ENCODE assay signal across 8 mouse cellular contexts in the genomic region with DNA sequence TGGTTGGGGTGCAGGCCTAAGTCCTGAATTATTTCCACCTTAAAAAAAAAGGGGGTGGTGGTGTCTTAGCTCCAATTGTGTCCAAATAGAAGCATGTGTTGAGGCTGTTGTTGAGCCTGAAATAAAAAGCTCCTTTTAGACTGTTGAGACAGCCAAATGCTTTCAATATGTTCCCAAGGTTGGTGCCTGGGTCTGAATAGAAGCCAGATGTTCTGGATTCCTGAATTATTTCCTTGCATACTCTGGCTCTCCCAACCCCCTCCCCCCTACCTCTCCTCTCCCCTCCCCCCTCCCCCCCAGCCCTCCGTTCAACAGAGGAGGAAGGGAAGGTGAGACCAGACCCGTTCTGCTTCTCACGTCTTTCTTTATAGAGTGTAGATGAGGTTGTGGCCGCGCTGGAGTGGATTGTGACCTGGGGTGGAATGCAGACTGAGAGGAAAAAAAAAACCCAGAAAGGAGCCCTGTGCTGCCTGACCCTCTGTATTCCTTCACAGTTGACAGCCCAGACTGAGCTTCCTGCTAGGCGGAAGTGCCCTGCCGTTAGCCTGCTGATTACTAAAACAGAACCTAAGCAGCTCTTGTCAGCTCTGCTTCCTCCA. TPM values are rescaled to one million over a fixed set of nuclear protein-coding genes. Genes with fewer than 3 reads are reported as not detected.
A peak's percentile ranks its signal among the peaks of the same experiment; 100 is the strongest.
DNase-seq lines count a peak whose midpoint lies in the region; ATAC-seq lines count a peak whose summit lies in the region.

No protein-coding gene starts in this region.

- H3K4me2 ChIP-seq in forebrain, embryonic 11.5 days (ENCODE audit: low read depth, low read length, severe bottlenecking) = peak overlapping the region; percentile 41; the same call in 1 of the 2 replicates
- peak overlapping the region; percentile 34 for H3K4me2 ChIP-seq in hindbrain, embryonic 12.5 days (replicated peaks)
- peak overlapping the region; percentile 53 for H3K4me2 ChIP-seq in limb, embryonic 13.5 days (replicated peaks)
- H3K4me2 ChIP-seq in midbrain, embryonic 12.5 days (replicated peaks) = peak overlapping the region; percentile 46

- H3K4me3 ChIP-seq in forebrain, embryonic 11.5 days (ENCODE audit: low read depth, low read length) = no peak overlapping the region
- no peak overlapping the region for H3K4me3 ChIP-seq in hindbrain, embryonic 12.5 days
- H3K4me3 ChIP-seq in limb, embryonic 13.5 days = peak overlapping the region; percentile 20
- H3K4me3 ChIP-seq in midbrain, embryonic 12.5 days = peak overlapping the region; percentile 14; the same call in 1 of the 2 replicates

- 2% methylated on average over 6 of the region's 7 CpGs for WGBS in forebrain, embryonic 11.5 days
- WGBS in hindbrain, embryonic 12.5 days = 2% methylated on average over 7 of the region's 7 CpGs
- WGBS in limb, embryonic 13.5 days = 0% methylated on average over 6 of the region's 7 CpGs
- 0% methylated on average over 7 of the region's 7 CpGs for WGBS in midbrain, embryonic 12.5 days

- no peaks in the 10 kb centered on the region for H3K27me3 ChIP-seq in forebrain, embryonic 11.5 days (ENCODE audit: control insufficient read depth, insufficient read depth, low read length)
- no peaks in the 10 kb centered on the region for H3K27me3 ChIP-seq in hindbrain, embryonic 12.5 days
- H3K27me3 ChIP-seq in limb, embryonic 13.5 days = no peaks in the 10 kb centered on the region
- no peaks in the 10 kb centered on the region for H3K27me3 ChIP-seq in midbrain, embryonic 12.5 days

- H3K4me1 ChIP-seq in forebrain, embryonic 11.5 days (replicated peaks; ENCODE audit: control insufficient read depth, insufficient read depth, low read length) = peaks cover 16% of the 10 kb centered on the region; the same call in 1 of the 2 replicates
- peaks cover 22% of the 10 kb centered on the region for H3K4me1 ChIP-seq in hindbrain, embryonic 12.5 days
- H3K4me1 ChIP-seq in limb, embryonic 13.5 days = peaks cover 42% of the 10 kb centered on the region
- peaks cover 22% of the 10 kb centered on the region for H3K4me1 ChIP-seq in midbrain, embryonic 12.5 days

- peak overlapping the region; percentile 36 for H3K9ac ChIP-seq in forebrain, embryonic 11.5 days (ENCODE audit: low read length)
- H3K9ac ChIP-seq in hindbrain, embryonic 12.5 days = peak overlapping the region; percentile 49
- peak overlapping the region; percentile 15; the same call in 1 of the 2 replicates for H3K9ac ChIP-seq in limb, embryonic 13.5 days
- peak overlapping the region; percentile 28; the same call in 1 of the 2 replicates for H3K9ac ChIP-seq in midbrain, embryonic 12.5 days (replicated peaks)

- intact Hi-C loops in gastrocnemius, postnatal 14 days (cut with DNase I; ENCODE audit: low total_unique reads) = no loop called here

- H3K27ac ChIP-seq in forebrain, embryonic 11.5 days (ENCODE audit: low read depth, low read length) = peak overlapping the region; percentile 42
- H3K27ac ChIP-seq in hindbrain, embryonic 12.5 days = peak overlapping the region; percentile 76
- H3K27ac ChIP-seq in limb, embryonic 13.5 days = peak overlapping the region; percentile 96
- peak overlapping the region; percentile 73 for H3K27ac ChIP-seq in midbrain, embryonic 12.5 days (replicated peaks)

- DNase-seq in gastrocnemius, postnatal 14 days = peak; percentile 26
- DNase-seq in gastrocnemius, adult 8-10 months (ENCODE audit: low spot score in 2 of 2) = no peak
- peak; percentile 65 for DNase-seq in forebrain, embryonic 11.5 days (ENCODE audit: low spot score)
- DNase-seq in thymus, postnatal 0 days (ENCODE audit: low spot score) = peak; percentile 57
- no peak for DNase-seq in right cerebral cortex, postnatal 14 days

- ATAC-seq in forebrain, embryonic 11.5 days (replicated peaks; ENCODE audit: low FRiP score) = no peak
- peak; percentile 24; the same call in 1 of the 2 replicates for ATAC-seq in hindbrain, embryonic 12.5 days (ENCODE audit: low FRiP score)
- peak; percentile 85 for ATAC-seq in limb, embryonic 13.5 days (ENCODE audit: low FRiP score, low read depth)
- ATAC-seq in midbrain, embryonic 12.5 days (ENCODE audit: low FRiP score, low read depth) = no peak

- H3K9me3 ChIP-seq in forebrain, embryonic 11.5 days (ENCODE audit: control insufficient read depth, low read length) = no peaks in the 10 kb centered on the region
- no peaks in the 10 kb centered on the region for H3K9me3 ChIP-seq in hindbrain, embryonic 12.5 days (replicated peaks)
- no peaks in the 10 kb centered on the region for H3K9me3 ChIP-seq in limb, embryonic 13.5 days
- no peaks in the 10 kb centered on the region for H3K9me3 ChIP-seq in midbrain, embryonic 12.5 days

- no peaks in the 10 kb centered on the region for H3K36me3 ChIP-seq in forebrain, embryonic 11.5 days (ENCODE audit: control insufficient read depth, insufficient read depth, low read length)
- H3K36me3 ChIP-seq in hindbrain, embryonic 12.5 days = no peaks in the 10 kb centered on the region
- H3K36me3 ChIP-seq in limb, embryonic 13.5 days = no peaks in the 10 kb centered on the region
- no peaks in the 10 kb centered on the region for H3K36me3 ChIP-seq in midbrain, embryonic 12.5 days

RNA-seq across cellular contexts. Expression of gene Ubash3b, which starts 50.9 kb away (rescaled TPM):
- 1 to 10 TPM; 1.0 to 1.2 TPM for total RNA-seq in gastrocnemius, postnatal 14 days (2021)
- total RNA-seq in gastrocnemius, adult 8-10 months (2022) = under 1 TPM in 3 of 4 experiments, not detected in 1; 0.17 to 0.34 (median 0.27) TPM
- polyA plus RNA-seq in forebrain, embryonic 11.5 days (2014; fragmentation: Nextera tagmentation; extraction: Ambion mirVana) = 7.4 and 8.3 TPM in 2 replicates
- polyA plus RNA-seq in hindbrain, embryonic 12.5 days (2016; fragmentation: Nextera tagmentation; extraction: Ambion mirVana) = 14.6 and 17.2 TPM in 2 replicates
- 6.2 and 7.3 TPM in 2 replicates for polyA plus RNA-seq in limb, embryonic 13.5 days (2015; fragmentation: Nextera tagmentation; extraction: Ambion mirVana)
- polyA plus RNA-seq in midbrain, embryonic 12.5 days (2016; fragmentation: Nextera tagmentation; extraction: Ambion mirVana) = 8.1 and 10.1 TPM in 2 replicates
- 4.0 TPM in 2 replicates for polyA plus RNA-seq in thymus, postnatal 0 days (2015; fragmentation: Nextera tagmentation; extraction: Ambion mirVana)

Comparison
In these comparisons a context has a peak if more than half of its experiments do, and no peak if none do; other contexts are left out.
1. DNase-seq: peak in gastrocnemius, postnatal 14 days (single experiment), forebrain, embryonic 11.5 days (single experiment) and thymus, postnatal 0 days (single experiment); none in gastrocnemius, adult 8-10 months (0 of 2) and right cerebral cortex, postnatal 14 days (single experiment).
2. ATAC-seq: peak in hindbrain, embryonic 12.5 days (single experiment) and limb, embryonic 13.5 days (single experiment); none in forebrain, embryonic 11.5 days (single experiment) and midbrain, embryonic 12.5 days (single experiment).
3. H3K27ac ChIP-seq: peak in every context shown above with its lines; median percentile 96 in limb, embryonic 13.5 days; 76 in hindbrain, embryonic 12.5 days; 73 in midbrain, embryonic 12.5 days; 42 in forebrain, embryonic 11.5 days.
4. H3K4me3 ChIP-seq: peak in limb, embryonic 13.5 days (single experiment) and midbrain, embryonic 12.5 days (single experiment); none in forebrain, embryonic 11.5 days (single experiment) and hindbrain, embryonic 12.5 days (single experiment).
5. Peak in every context shown above with its lines, with median percentiles within 50 percentile points of each other: H3K4me2 ChIP-seq and H3K9ac ChIP-seq.